Mouse (Mus musculus) urinary bladder, postnatal 4 days (tissue): ENCODE results near the gene Kbtbd4.

Experiments used
- DNase-seq, 2 experiments: peaks; one replicate each; pipeline ENCODE4 v3.0.0; 2021 to 2022; ENCODE audit warnings: low spot score in 2 of 2

The Kbtbd4 gene

GRCm38 (mm10) chr2:90956053-90956452 lies 51.5 kb downstream of the Kbtbd4 start:
- no peak for DNase-seq

DNA sequence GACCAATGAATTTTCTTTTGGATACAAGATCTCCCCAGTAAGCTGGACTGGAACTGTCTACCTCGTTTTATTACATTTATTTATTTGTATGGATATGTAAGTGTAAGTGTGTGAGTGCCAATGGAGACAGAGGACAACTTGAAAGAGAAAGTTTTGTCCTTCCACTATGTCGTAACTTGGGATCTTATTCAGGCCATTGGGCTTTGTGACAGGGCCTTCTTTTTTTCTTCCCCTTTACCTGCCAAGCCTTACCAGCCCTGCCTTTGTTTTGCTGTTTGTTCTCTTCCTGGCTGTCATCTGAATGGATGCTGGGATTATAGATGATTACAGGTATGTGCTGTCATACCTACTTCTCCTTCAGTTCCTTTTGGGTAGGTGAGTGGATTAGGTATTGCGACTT lies 54.3 kb downstream of the Kbtbd4 start:
- no peak for DNase-seq

- DNase-seq: no peak
Observed at GRCm38 (mm10) chr2:90960012-90960411, 55.5 kb downstream of the Kbtbd4 start.
